Mouse (Mus musculus) kidney, adult 8-10 months (tissue): ENCODE measurements around the gene Adamts5.

Source experiments
- DNase-seq, 2 experiments: peaks; one replicate each; pipeline ENCODE4 v3.0.0; 2022

Adamts5 gene

GRCm38 (mm10) chr16:85901581-85901910 lies at the start of gene Adamts5:
Gene Adamts5, minus strand, starts transcription at chr16:85901828.
- DNase-seq, result no peak

- no peak for DNase-seq
Observed at GRCm38 (mm10) chr16:85950356-85950755, 48.7 kb upstream of the Adamts5 start.

- peak in 1 of 2 experiments; percentile 47 for DNase-seq
Observed at GRCm38 (mm10) chr16:85926004-85926403, 24.4 kb upstream of the Adamts5 start.

- DNase-seq, result no peak
Observed at GRCm38 (mm10) chr16:85922454-85922853, 20.8 kb upstream of the Adamts5 start.

- no peak for DNase-seq
Observed at GRCm38 (mm10) chr16:85920122-85920521, 18.5 kb upstream of the Adamts5 start.

- peak in 1 of 2 experiments; percentile 27 for DNase-seq
Observed at GRCm38 (mm10) chr16:85900702-85901580, 687 bp downstream of the Adamts5 start.

- no peak for DNase-seq
Observed at GRCm38 (mm10) chr16:85899790-85900587, 1.6 kb downstream of the Adamts5 start.

GRCm38 (mm10) chr16:85899301-85899721 lies 2.3 kb downstream of the Adamts5 start:
- peak in 1 of 2 experiments; percentile 17 for DNase-seq

GRCm38 (mm10) chr16:85898816-85899215 lies 2.8 kb downstream of the Adamts5 start:
- no peak for DNase-seq

GRCm38 (mm10) chr16:85898391-85898790 lies 3.2 kb downstream of the Adamts5 start:
- peak in 1 of 2 experiments; percentile 22 for DNase-seq

- DNase-seq, result no peak
Observed at GRCm38 (mm10) chr16:85897854-85898253, 3.8 kb downstream of the Adamts5 start.

- no peak for DNase-seq
Observed at GRCm38 (mm10) chr16:85895948-85896347, 5.7 kb downstream of the Adamts5 start.

GRCm38 (mm10) chr16:85889778-85890177 lies 11.8 kb downstream of the Adamts5 start:
- DNase-seq, result no peak

- DNase-seq, result no peak
Observed at GRCm38 (mm10) chr16:85887289-85888051, 14.2 kb downstream of the Adamts5 start.

- no peak for DNase-seq
Observed at GRCm38 (mm10) chr16:85879075-85879474, 22.6 kb downstream of the Adamts5 start.

GRCm38 (mm10) chr16:85874141-85874540 lies 27.5 kb downstream of the Adamts5 start:
- DNase-seq, result no peak

- DNase-seq, result no peak
Observed at GRCm38 (mm10) chr16:85871971-85872370, 29.7 kb downstream of the Adamts5 start.

- no peak for DNase-seq
Observed at GRCm38 (mm10) chr16:85871248-85871647, 30.4 kb downstream of the Adamts5 start.

GRCm38 (mm10) chr16:85864691-85865389 lies 36.8 kb downstream of the Adamts5 start:
- DNase-seq, result no peak

- no peak for DNase-seq
Observed at GRCm38 (mm10) chr16:85854505-85854904, 47.1 kb downstream of the Adamts5 start.

- no peak for DNase-seq
Observed at GRCm38 (mm10) chr16:85827066-85827465, 74.6 kb downstream of the Adamts5 start.

- DNase-seq, result no peak
Observed at GRCm38 (mm10) chr16:85822330-85822916, 79.2 kb downstream of the Adamts5 start.
